Mouse (Mus musculus): Measurements from ENCODE around the gene Fsd1.

DNA sequence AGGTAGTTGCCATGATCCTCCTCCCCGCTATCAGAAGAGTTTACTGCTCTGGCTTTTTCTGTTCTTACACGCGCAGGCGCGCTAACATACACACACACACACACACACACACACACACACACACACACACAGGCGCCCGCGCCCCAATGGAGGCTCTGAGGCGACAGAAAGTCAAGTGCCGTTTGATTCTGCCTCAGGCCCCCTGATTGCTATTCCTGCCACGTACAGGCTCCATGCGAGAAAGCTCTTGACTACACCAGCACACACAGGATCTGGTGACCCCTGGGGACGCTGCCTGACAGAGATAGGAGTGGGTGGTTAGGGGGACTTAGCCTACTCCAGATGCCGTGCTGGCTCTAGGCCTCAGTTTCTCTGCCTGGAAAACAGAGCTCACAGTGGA lies 16.7 kb upstream of the Fsd1 start:
- TF ChIP-seq EP300 (IDR thresholded peaks at IDR 0.05; ENCODE audit: low read length) (no peak), POLR2A (IDR thresholded peaks at IDR 0.05; ENCODE audit: low read depth, low read length) (no peak), JUND (conservative IDR thresholded peaks at IDR 0.05; ENCODE audit: low read depth, low read length) (no peak), ZC3H11A (IDR thresholded peaks at IDR 0.05; ENCODE audit: low read depth, low read length) (no peak), CTCF (conservative IDR thresholded peaks at IDR 0.05 in 1 of 2, IDR thresholded peaks at IDR 0.05 in 1 of 2; ENCODE audit: low read depth in 2 of 2, low read length in 2 of 2) (no peak), SIN3A (IDR thresholded peaks at IDR 0.05; ENCODE audit: low read length) (no peak), PAX5 (IDR thresholded peaks at IDR 0.05; ENCODE audit: low read length) (no peak), MYC (IDR thresholded peaks at IDR 0.05; ENCODE audit: low read depth, low read length) (no peak), TCF12 (IDR thresholded peaks at IDR 0.05; ENCODE audit: low read depth, low read length) (no peak), ZKSCAN1 (IDR thresholded peaks at IDR 0.05; ENCODE audit: borderline replicate concordance, low read depth, low read length) (no peak), MAFK (IDR thresholded peaks at IDR 0.05; ENCODE audit: insufficient replicate concordance, low read length) (no peak), CHD1 (IDR thresholded peaks at IDR 0.05; ENCODE audit: low read depth, low read length) (no peak)

All from CH12.LX (cell line).